Mouse (Mus musculus): Measurements from ENCODE around the gene Dcun1d2. TPM values are rescaled to one million over a fixed set of nuclear protein-coding genes. Genes with fewer than 3 reads are reported as not detected.

Gene Dcun1d2
- polyA plus RNA-seq (2015; fragmentation: Nextera tagmentation; extraction: Ambion mirVana) = 20.7 and 20.9 TPM in 2 replicates

GRCm38 (mm10) chr8:13287692-13288623 is at the start of gene Dcun1d2, which contains the start of gene Tmco3:
Dcun1d2 (minus strand) TSS chr8:13288131.
Tmco3 (plus strand) TSS chr8:13288190.

GRCm38 (mm10) chr8:13254019-13254418 is 33.9 kb downstream of the Dcun1d2 start, which contains the start of gene Adprhl1:
Adprhl1 (minus strand) TSS chr8:13254162.

Other genes starting within 250 kb of the Dcun1d2 start
- gene Proz, start 227.2 kb downstream of the Dcun1d2 start, polyA plus RNA-seq (2015; fragmentation: Nextera tagmentation; extraction: Ambion mirVana) = 0.22 TPM in 2 replicates
- gene Pcid2, start 182.7 kb downstream of the Dcun1d2 start, polyA plus RNA-seq (2015; fragmentation: Nextera tagmentation; extraction: Ambion mirVana) = 13.1 and 13.9 TPM in 2 replicates
- gene Cul4a, start 182.5 kb downstream of the Dcun1d2 start, polyA plus RNA-seq (2015; fragmentation: Nextera tagmentation; extraction: Ambion mirVana) = 97.1 and 103 TPM in 2 replicates
- 276 and 297 TPM in 2 replicates for gene Lamp1, start 129.0 kb downstream of the Dcun1d2 start, polyA plus RNA-seq (2015; fragmentation: Nextera tagmentation; extraction: Ambion mirVana)
- gene Grtp1, start 87.5 kb downstream of the Dcun1d2 start, polyA plus RNA-seq (2015; fragmentation: Nextera tagmentation; extraction: Ambion mirVana) = 8.1 and 8.7 TPM in 2 replicates
- 106 and 112 TPM in 2 replicates for gene Adprhl1, start 34.0 kb downstream of the Dcun1d2 start, polyA plus RNA-seq (2015; fragmentation: Nextera tagmentation; extraction: Ambion mirVana)
- 18.4 and 20.2 TPM in 2 replicates for gene Tmco3, start 59 bp upstream of the Dcun1d2 start, polyA plus RNA-seq (2015; fragmentation: Nextera tagmentation; extraction: Ambion mirVana)
- 54.9 and 66.3 TPM in 2 replicates for gene Tfdp1, start 50.6 kb upstream of the Dcun1d2 start, polyA plus RNA-seq (2015; fragmentation: Nextera tagmentation; extraction: Ambion mirVana)
- gene Atp4b, start 108.7 kb upstream of the Dcun1d2 start, polyA plus RNA-seq (2015; fragmentation: Nextera tagmentation; extraction: Ambion mirVana) = not detected in 2 replicates
- gene Grk1, start 117.0 kb upstream of the Dcun1d2 start, polyA plus RNA-seq (2015; fragmentation: Nextera tagmentation; extraction: Ambion mirVana) = not detected in 2 replicates
- 2.3 and 2.5 TPM in 2 replicates for gene Tmem255b, start 147.1 kb upstream of the Dcun1d2 start, polyA plus RNA-seq (2015; fragmentation: Nextera tagmentation; extraction: Ambion mirVana)
- gene Gas6, start 206.4 kb upstream of the Dcun1d2 start, polyA plus RNA-seq (2015; fragmentation: Nextera tagmentation; extraction: Ambion mirVana) = 134 and 141 TPM in 2 replicates

Measured in skeletal muscle tissue, postnatal 0 days (tissue).